Mouse (Mus musculus): ENCODE results near the gene Nit2.

- TF ChIP-seq HCFC1 (IDR thresholded peaks at IDR 0.05; ENCODE audit: borderline replicate concordance, insufficient read depth, low read length) (no peak), CHD2 (IDR thresholded peaks at IDR 0.05; ENCODE audit: low read depth, low read length) (no peak), ZNF384 (IDR thresholded peaks at IDR 0.05; ENCODE audit: low read depth, low read length) (no peak)
Measured at GRCm38 (mm10) chr16:57211037-57211436, 43.9 kb upstream of the Nit2 start.

All from ES-E14 (cell line).